Mouse (Mus musculus) embryo, embryonic 10.5 days (tissue): ENCODE measurements at regions not wholly inside any gene's neighbourhood (a gene's known extent, or its start where the extent isn't known, plus 50 kb on each side); places are given as distances from the start of the nearest gene placed in this dataset.

Source experiments
- DNase-seq: peaks from one replicate; pipeline ENCODE4 v3.0.0-alpha.2; 2015; ENCODE audit warnings: low spot score

- no peak for DNase-seq
Observed at GRCm38 (mm10) chr5:146684429-146684828, 99.4 kb upstream of the Gpr12 start.

GRCm38 (mm10) chr5:146683554-146683953 is 98.5 kb upstream of the Gpr12 start:
- DNase-seq, result no peak

GRCm38 (mm10) chr5:146682893-146683292 is 97.9 kb upstream of the Gpr12 start:
- no peak for DNase-seq

GRCm38 (mm10) chr5:146681512-146681911 is 96.5 kb upstream of the Gpr12 start:
- DNase-seq, result no peak

GRCm38 (mm10) chr5:146679198-146679681 is 94.2 kb upstream of the Gpr12 start:
- no peak for DNase-seq

GRCm38 (mm10) chr5:146678775-146679170 is 93.7 kb upstream of the Gpr12 start:
- no peak for DNase-seq

GRCm38 (mm10) chr5:146678049-146678774 is 93.2 kb upstream of the Gpr12 start:
- no peak for DNase-seq

- no peak for DNase-seq
Observed at GRCm38 (mm10) chr5:146677151-146677515, 92.1 kb upstream of the Gpr12 start.

GRCm38 (mm10) chr5:146676470-146677150 is 91.6 kb upstream of the Gpr12 start:
- no peak for DNase-seq

GRCm38 (mm10) chr5:146675887-146676277 is 90.8 kb upstream of the Gpr12 start:
- DNase-seq, result no peak

- DNase-seq, result peak; percentile 86
Observed at GRCm38 (mm10) chr5:146675006-146675886, 90.2 kb upstream of the Gpr12 start.

- no peak for DNase-seq
Observed at GRCm38 (mm10) chr5:146661751-146662150, 76.7 kb upstream of the Gpr12 start.

- DNase-seq, result no peak
Observed at GRCm38 (mm10) chr5:146657228-146657627, 72.2 kb upstream of the Gpr12 start.

- DNase-seq, result no peak
Observed at GRCm38 (mm10) chr5:146655394-146655793, 70.4 kb upstream of the Gpr12 start.

- DNase-seq, result no peak
Observed at GRCm38 (mm10) chr5:146653686-146654450, 68.8 kb upstream of the Gpr12 start.

- DNase-seq, result no peak
Observed at GRCm38 (mm10) chr5:146652874-146653273, 67.8 kb upstream of the Gpr12 start.

GRCm38 (mm10) chr5:146648519-146649060 is 63.6 kb upstream of the Gpr12 start:
- DNase-seq, result no peak

GRCm38 (mm10) chr5:146647628-146648380 is 62.8 kb upstream of the Gpr12 start:
- DNase-seq, result no peak

GRCm38 (mm10) chr5:146644499-146644898 is 59.5 kb upstream of the Gpr12 start:
- peak; percentile 86 for DNase-seq

GRCm38 (mm10) chr5:146641931-146642330 is 56.9 kb upstream of the Gpr12 start:
- DNase-seq, result no peak

GRCm38 (mm10) chr5:146636859-146637258 is 51.8 kb upstream of the Gpr12 start:
- DNase-seq, result no peak
